Mouse (Mus musculus): Measurements from ENCODE around the gene Irak1bp1. TPM values are rescaled to one million over a fixed set of nuclear protein-coding genes. Genes with fewer than 3 reads are reported as not detected.

Gene Irak1bp1
- 0.89 TPM for polyA plus RNA-seq (2017; shearing (Covaris generic))

GRCm38 (mm10) chr9:82829007-82829689, at the start of gene Irak1bp1:
Gene Irak1bp1, plus strand, starts transcription at chr9:82829540.

Other genes with a start within 250 kb of the Irak1bp1 start
- gene Phip, start 146.0 kb downstream of the Irak1bp1 start, polyA plus RNA-seq (2017; shearing (Covaris generic)), result 138 TPM